Mouse (Mus musculus) embryonic fibroblast, embryonic 13.5 days (primary cell): Measurements from ENCODE around the gene Tert.

Experiments
- CTCF ChIP-seq: IDR thresholded peaks from 2 replicates; pipeline ENCODE4 v1.5.1; 2011; ENCODE audit warnings: mild to moderate bottlenecking, control low read depth, low read length, moderate library complexity, borderline replicate concordance; ENCODE audit not compliant: insufficient read depth
- POLR2A ChIP-seq: IDR thresholded peaks from 2 replicates; pipeline ENCODE4 v1.6.1; 2011; ENCODE audit warnings: low read depth, mild to moderate bottlenecking, control low read depth, low read length, moderate library complexity

DNA sequence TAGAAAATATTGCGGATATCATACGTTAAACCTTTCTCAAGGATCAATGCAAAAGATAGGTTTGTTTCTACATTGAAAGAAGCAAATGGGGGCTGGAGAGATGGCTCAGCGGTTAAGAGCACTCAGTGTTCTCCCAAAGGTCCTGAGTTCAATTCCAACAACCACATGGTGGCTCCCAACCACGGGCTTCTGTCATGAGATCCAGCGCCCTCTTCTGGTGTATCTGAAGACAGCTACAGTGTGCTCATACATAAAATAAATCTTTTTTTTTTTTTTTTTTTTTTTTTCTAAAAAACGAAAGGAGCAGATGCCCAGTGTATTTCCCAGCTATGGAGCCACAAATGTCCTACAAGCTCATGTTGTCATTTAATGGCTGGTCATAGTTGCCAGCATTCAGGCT, 6.1 kb upstream of the Tert start:
- no peak for TF ChIP-seq POLR2A
- TF ChIP-seq CTCF: no peak
